Mouse (Mus musculus) midbrain, embryonic 16.5 days (tissue): ENCODE results near the gene Ddah2. TPM values are rescaled to one million over a fixed set of nuclear protein-coding genes. Genes with fewer than 3 reads are reported as not detected.
A peak's percentile ranks its signal among the peaks of the same experiment; 100 is the strongest.

Experiments
- ATAC-seq: fragments of 200-750 bp; cut with Nextera tagmentation; 2 replicates; pipeline ENCODE4 v1.8.0; 2017; ENCODE audit warnings: moderate TSS enrichment
- H3K27ac ChIP-seq: fragments of 300-500 bp; sonication (generic); 2 replicates; pipeline ENCODE4 v1.5.1; 2014; ENCODE audit warnings: mild to moderate bottlenecking, low read length, mixed read lengths
- H3K27me3 ChIP-seq: fragments of 300-500 bp; sonication (generic); 2 replicates; pipeline ENCODE4 v1.6.1; 2014; ENCODE audit warnings: low read depth, low read length, mixed read lengths; ENCODE audit not compliant: control insufficient read depth, insufficient read depth
- H3K36me3 ChIP-seq: fragments of 300-500 bp; sonication (generic); 2 replicates; pipeline ENCODE4 v1.6.1; 2014; ENCODE audit warnings: mild to moderate bottlenecking, low read length, moderate library complexity, mixed read lengths; ENCODE audit not compliant: control insufficient read depth, insufficient read depth
- H3K4me1 ChIP-seq: fragments of 300-500 bp; sonication (generic); 2 replicates; pipeline ENCODE4 v1.6.1; 2014; ENCODE audit warnings: mild to moderate bottlenecking, low read length, mixed read lengths; ENCODE audit not compliant: control insufficient read depth, insufficient read depth
- H3K4me2 ChIP-seq: fragments of 300-500 bp; sonication (generic); 2 replicates; pipeline ENCODE4 v1.6.1; 2014; ENCODE audit warnings: mild to moderate bottlenecking, low read length, mixed read lengths
- H3K4me3 ChIP-seq: fragments of 300-500 bp; sonication (generic); 2 replicates; pipeline ENCODE4 v1.5.1; 2014; ENCODE audit warnings: low read depth, mild to moderate bottlenecking, low read length, moderate library complexity, mixed read lengths
- H3K9ac ChIP-seq: fragments of 300-500 bp; sonication (generic); 2 replicates; pipeline ENCODE4 v1.6.1; 2014; ENCODE audit warnings: low read depth, low read length, mixed read lengths
- H3K9me3 ChIP-seq: fragments of 300-500 bp; sonication (generic); replicated peaks from 2 replicates; pipeline ENCODE4 v1.6.1; 2014; ENCODE audit warnings: mild to moderate bottlenecking, low read length, mixed read lengths; ENCODE audit not compliant: control insufficient read depth, poor library complexity, severe bottlenecking
- WGBS: fragments of 180-500 bp; shearing (Covaris S2); extraction: QIAGEN DNeasy Blood & Tissue Kit; methylation state at CpG from one replicate; pipeline ENCODE4 v1.1.7; 2014; 5-methylcytosine and 5-hydroxymethylcytosine counted together
- polyA plus RNA-seq: library from polyadenylated mRNA; unstranded; fragments of >200 nt; fragmentation: Nextera tagmentation; extraction: Ambion mirVana; gene quantifications from 2 replicates; pipeline ENCODE4 v1.2.1, GENCODE M21; 2015

Ddah2 gene
- polyA plus RNA-seq, 1 experiment from 2014 or later = 312 TPM

DNA sequence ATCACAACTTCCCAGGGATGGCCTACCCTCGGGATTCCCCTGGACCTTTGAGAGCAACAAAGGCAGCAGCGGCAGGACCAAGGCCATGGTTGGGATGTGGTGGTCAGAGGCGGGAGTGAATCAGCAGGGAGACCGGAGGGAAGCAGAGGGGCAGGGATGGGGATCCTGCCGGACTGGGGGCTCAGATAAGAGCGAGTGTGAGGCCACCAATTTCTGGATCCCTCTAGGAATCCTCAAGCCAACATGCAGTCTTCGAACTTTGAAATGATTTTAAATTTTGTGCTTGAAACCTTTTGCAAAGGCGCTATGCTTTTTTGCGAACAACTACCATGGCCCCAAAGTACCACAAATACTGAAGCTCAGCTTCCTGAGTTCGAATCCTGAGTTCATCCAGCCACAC, 7.2 kb downstream of the Ddah2 start, which contains the start of gene Mpig6b:
Gene Mpig6b, minus strand, starts transcription at position 101 of the 400 bp plus-strand sequence.
- ATAC-seq = no peak
- Histone ChIP-seq H3K9me3 (no peaks in the 10 kb centered on the region), H3K4me2 (peak within 1 kb of the TSS; percentile 52), H3K4me1 (peaks cover 6% of the 10 kb centered on the region), H3K9ac (peak within 1 kb of the TSS; percentile 36; the same call in 1 of the 2 replicates), H3K36me3 (peaks cover 5% of the 10 kb centered on the region; the same call in 1 of the 2 replicates), H3K27me3 (peaks cover 28% of the 10 kb centered on the region), H3K4me3 (peak within 1 kb of the TSS; percentile 18), H3K27ac (no peak within 1 kb of the TSS)
- WGBS = 49% methylated on average over 10 of the region's 10 CpGs

DNA sequence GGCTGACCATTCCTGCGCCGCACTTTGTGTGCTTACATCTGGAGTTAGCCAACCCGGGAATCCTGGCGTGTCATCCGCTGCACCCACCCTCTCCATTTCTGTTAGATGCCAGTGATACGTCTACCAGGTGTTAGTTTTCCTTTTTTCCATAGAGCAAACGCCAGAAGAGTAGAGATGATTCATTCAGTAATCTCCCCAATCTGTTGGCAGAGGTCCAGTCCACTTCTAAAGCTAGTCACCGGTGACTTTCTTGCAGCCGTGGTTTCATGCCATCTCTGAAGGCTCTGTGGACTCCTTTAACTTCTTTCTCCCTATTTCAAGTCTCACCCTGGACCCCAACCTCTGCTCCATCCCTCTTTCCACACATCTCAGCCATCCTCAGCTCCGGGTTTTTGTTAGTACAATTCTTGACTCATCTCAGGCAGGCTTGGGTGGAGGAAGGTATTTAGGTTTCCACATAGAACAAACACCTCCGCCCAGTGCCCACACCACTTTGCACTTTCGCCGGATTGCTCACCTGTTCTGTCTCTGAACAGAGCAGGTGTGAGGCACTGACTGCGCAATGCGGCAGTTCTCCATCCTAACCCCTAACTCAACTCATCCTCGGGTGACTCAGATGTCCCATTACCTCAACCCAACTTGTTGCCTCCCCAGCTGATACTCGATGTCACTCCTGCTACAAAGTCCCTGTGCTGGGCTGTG, 9.5 kb downstream of the Ddah2 start:
- Histone ChIP-seq H3K9ac (no peak overlapping the region), H3K9me3 (no peaks in the 10 kb centered on the region), H3K27me3 (peaks cover 28% of the 10 kb centered on the region), H3K36me3 (no peaks in the 10 kb centered on the region), H3K4me3 (no peak overlapping the region), H3K4me1 (peaks cover 6% of the 10 kb centered on the region), H3K27ac (no peak overlapping the region), H3K4me2 (no peak overlapping the region)
- WGBS = 86% methylated on average over 17 of the region's 17 CpGs
- ATAC-seq = no peak

DNA sequence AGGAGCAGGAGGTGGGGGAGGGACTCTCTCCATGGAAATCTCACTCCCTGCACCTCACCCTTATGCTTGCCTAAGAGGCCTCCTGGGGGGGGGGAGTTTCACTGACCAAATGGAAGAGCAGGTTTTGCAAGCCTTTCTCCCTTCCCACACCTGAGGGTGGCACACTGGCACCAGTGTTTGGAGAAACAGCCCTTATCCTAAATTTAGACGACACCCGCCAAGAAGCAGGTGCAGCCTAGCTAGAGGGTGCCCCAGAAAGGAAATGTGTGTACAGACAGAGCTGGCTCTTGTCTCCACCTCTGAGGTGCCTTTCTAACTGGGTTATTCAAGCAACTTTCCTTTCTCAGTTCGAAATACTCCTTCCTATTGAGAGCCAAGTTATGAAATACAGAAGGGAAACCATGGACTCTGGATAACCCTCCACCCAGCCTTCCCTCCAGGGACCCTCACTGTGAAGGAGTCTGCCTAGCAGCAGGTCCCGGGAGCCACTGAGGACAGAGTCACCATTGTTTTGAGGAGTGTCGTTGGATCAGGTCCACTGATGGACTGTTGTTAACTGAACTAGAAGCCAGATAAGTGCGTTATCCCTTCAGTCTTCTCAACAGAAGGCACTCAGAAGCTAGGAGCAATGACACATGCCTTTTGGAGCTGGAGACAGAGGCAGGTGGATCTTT, 11.9 kb downstream of the Ddah2 start:
- H3K4me3 ChIP-seq = no peak overlapping the region
- WGBS = 67% methylated on average over 6 of the region's 6 CpGs
- H3K27me3 ChIP-seq = peaks cover 9% of the 10 kb centered on the region
- no peaks in the 10 kb centered on the region for H3K36me3 ChIP-seq
- H3K9me3 ChIP-seq = no peaks in the 10 kb centered on the region
- no peak overlapping the region for H3K9ac ChIP-seq
- no peak overlapping the region for H3K4me2 ChIP-seq
- H3K4me1 ChIP-seq = no peaks in the 10 kb centered on the region
- no peak for ATAC-seq
- no peak overlapping the region for H3K27ac ChIP-seq

DNA sequence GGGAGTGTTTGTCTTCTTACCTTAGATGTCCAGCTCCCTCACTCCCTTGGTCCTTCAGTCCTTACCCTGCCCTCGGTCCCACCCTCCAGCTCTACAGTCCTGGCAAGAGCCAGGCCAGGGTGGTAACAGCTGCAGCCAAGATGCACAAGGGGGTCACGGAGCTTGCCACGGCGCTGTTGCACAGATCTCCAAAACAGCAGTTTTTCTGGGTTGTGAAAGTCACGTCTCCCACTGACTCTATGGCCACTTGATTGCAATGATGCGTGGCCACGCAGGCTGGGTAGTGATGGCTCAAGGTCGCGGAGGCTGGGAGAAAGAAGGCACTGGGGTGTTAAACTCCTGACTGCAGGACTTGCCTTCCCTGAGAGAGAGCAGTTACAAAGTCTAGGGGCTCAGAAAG, 12.6 kb downstream of the Ddah2 start:
- H3K4me1 ChIP-seq = no peaks in the 10 kb centered on the region
- peaks cover 7% of the 10 kb centered on the region for H3K27me3 ChIP-seq
- H3K4me2 ChIP-seq = no peak overlapping the region
- ATAC-seq = no peak
- no peak overlapping the region for H3K4me3 ChIP-seq
- H3K36me3 ChIP-seq = no peaks in the 10 kb centered on the region
- H3K27ac ChIP-seq = no peak overlapping the region
- H3K9ac ChIP-seq = no peak overlapping the region
- 82% methylated on average over 9 of the region's 9 CpGs for WGBS
- H3K9me3 ChIP-seq = no peaks in the 10 kb centered on the region

DNA sequence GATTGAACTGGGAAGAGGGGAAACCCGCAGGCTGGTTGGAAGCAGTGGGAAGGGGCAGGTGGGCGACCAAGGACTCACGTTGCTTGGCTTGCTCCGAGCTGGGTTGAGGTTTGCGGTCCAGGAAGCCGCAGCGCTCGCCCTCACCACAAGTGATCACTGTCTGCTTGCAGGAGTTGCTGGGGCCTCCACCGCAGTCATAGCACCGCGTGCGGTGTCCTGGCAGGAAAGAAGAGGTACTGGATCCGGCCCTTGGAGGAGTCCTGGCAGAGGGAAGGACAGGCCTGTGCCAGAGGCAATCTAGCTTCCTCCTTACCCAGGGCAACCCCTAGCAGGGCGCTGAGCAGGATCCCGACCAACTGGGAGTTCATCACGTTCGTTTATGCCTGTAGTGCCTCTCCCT, 15.3 kb downstream of the Ddah2 start:
- Histone ChIP-seq H3K4me2 (no peak overlapping the region), H3K36me3 (no peaks in the 10 kb centered on the region), H3K27me3 (no peaks in the 10 kb centered on the region), H3K4me3 (no peak overlapping the region), H3K27ac (no peak overlapping the region), H3K9ac (no peak overlapping the region), H3K4me1 (no peaks in the 10 kb centered on the region), H3K9me3 (no peaks in the 10 kb centered on the region)
- WGBS = 53% methylated on average over 13 of the region's 17 CpGs
- ATAC-seq = no peak

DNA sequence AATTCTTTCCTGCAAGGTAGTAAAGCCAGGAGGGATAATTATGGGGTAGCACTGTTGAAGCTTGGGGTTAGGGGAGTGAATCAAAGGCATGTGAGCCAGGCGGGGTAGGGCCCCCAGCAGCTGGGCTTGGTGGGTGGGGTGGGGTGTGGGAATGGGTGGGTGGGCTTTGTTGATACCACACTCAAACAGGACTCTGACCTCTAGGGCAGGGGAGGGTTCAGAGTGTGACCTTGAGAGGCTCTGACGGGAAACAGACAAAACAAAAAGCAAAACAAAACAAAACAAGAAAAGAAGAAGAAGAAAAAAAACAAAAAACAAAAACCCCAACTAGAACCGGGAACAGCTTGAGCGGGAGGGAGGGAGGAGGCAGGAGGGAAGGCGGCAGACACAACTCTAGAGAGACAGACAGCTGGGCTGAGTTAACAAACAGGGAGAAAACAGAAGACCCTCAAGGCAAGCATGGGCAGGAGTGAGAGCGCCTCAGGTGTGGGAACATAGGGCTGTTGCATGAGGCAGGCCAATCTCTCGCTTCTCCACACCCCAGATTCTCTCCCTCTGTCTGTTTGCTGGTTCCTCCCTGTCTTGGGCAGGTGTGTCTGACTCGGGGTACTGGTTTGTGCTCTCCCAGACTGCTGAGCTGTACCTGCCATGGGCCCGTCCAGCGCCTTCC, 17.8 kb downstream of the Ddah2 start, which contains the start of gene Ly6g6e:
Gene Ly6g6e, plus strand, starts transcription at position 396 of the 670 bp plus-strand sequence.
- WGBS = 34% methylated on average over 10 of the region's 10 CpGs
- Histone ChIP-seq H3K36me3 (no peaks in the 10 kb centered on the region), H3K4me3 (peak within 1 kb of the TSS; percentile 26), H3K4me2 (peak within 1 kb of the TSS; percentile 46), H3K4me1 (no peaks in the 10 kb centered on the region), H3K27me3 (no peaks in the 10 kb centered on the region), H3K9me3 (no peaks in the 10 kb centered on the region), H3K27ac (no peak within 1 kb of the TSS), H3K9ac (peak within 1 kb of the TSS; percentile 54; the same call in 1 of the 2 replicates)
- no peak for ATAC-seq

DNA sequence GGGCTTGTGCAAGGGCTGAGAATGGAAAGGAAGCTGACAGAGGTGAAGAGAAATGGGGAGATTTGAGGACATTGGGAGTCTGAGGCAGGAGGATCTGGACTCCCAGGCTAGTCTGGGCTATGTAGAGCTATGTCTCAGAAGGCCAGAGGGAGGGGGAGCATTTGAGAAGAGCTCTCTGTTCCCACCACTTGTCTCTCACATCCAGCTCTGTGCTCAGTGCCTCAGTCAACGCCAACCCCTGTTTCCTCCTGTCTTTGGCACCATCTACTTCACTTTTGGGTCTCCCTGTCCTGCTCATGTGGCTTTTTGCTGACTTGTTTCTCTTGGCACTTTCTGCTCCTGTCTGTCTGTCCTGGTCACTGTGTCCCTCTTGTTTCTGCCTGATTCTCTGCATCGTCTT, 18.4 kb downstream of the Ddah2 start:
- no peaks in the 10 kb centered on the region for H3K4me1 ChIP-seq
- WGBS = 30% methylated on average over 2 of the region's 2 CpGs
- ATAC-seq = no peak

DNA sequence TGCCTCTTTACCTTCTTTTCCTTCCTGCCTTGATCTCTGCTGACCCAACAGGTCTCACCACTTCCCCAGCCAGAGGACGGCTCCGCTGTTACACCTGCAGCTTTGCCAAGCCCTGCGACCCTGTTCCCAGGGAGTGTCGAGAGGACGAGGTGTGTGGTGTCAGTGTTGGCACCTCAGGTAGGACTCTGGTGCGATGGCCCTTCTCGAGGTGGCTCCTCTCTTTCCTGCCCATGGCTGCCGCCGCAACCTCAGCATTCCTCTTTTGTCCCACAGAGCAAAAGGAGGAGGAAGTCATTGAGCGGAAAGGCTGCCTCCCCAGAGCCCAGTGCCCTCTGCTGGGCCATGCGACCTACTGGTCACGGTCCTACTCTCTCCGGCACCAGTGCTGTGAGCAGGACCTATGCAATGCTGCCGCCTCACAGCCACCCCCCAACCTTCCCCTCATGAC, 19.0 kb downstream of the Ddah2 start, which contains the start of gene Ly6g6d:
Gene Ly6g6d, minus strand, starts transcription at position 280 of the 448 bp plus-strand sequence.
- H3K27ac ChIP-seq = no peak within 1 kb of the TSS
- peak within 1 kb of the TSS; percentile 46 for H3K4me2 ChIP-seq
- WGBS = 12% methylated on average over 14 of the region's 14 CpGs
- no peaks in the 10 kb centered on the region for H3K9me3 ChIP-seq
- H3K4me3 ChIP-seq = peak within 1 kb of the TSS; percentile 26
- no peaks in the 10 kb centered on the region for H3K4me1 ChIP-seq
- peak; percentile 36; the same call in 1 of the 2 replicates for ATAC-seq
- H3K27me3 ChIP-seq = no peaks in the 10 kb centered on the region
- H3K36me3 ChIP-seq = no peaks in the 10 kb centered on the region
- H3K9ac ChIP-seq = peak within 1 kb of the TSS; percentile 54; the same call in 1 of the 2 replicates

More for the DNA sequence above, 18.4 kb downstream of the Ddah2 start:
- Histone ChIP-seq H3K9me3 (no peaks in the 10 kb centered on the region), H3K36me3 (no peaks in the 10 kb centered on the region), H3K27ac (no peak overlapping the region), H3K27me3 (no peaks in the 10 kb centered on the region), H3K4me3 (no peak overlapping the region), H3K4me2 (peak overlapping the region; percentile 46), H3K9ac (0 out of 2 replicates have a peak overlapping the region, but pooled peaks have one; percentile 5)
